Mouse (Mus musculus) midbrain, embryonic 15.5 days (tissue): ENCODE results near the gene Cntnap5a. TPM values are rescaled to one million over a fixed set of nuclear protein-coding genes. Genes with fewer than 3 reads are reported as not detected.

Experiments used
- ATAC-seq: fragments of 200-750 bp; cut with Nextera tagmentation; replicated peaks from 2 replicates; pipeline ENCODE4 v1.8.0; 2017; ENCODE audit warnings: moderate TSS enrichment
- H3K27ac ChIP-seq: fragments of 300-500 bp; sonication (generic); 2 replicates; pipeline ENCODE4 v1.5.1; 2015; ENCODE audit warnings: mild to moderate bottlenecking, inconsistent platforms
- H3K27me3 ChIP-seq: fragments of 300-500 bp; sonication (generic); replicated peaks from 2 replicates; pipeline ENCODE4 v1.6.1; 2015; ENCODE audit warnings: inconsistent platforms
- H3K36me3 ChIP-seq: fragments of 300-500 bp; sonication (generic); replicated peaks from 2 replicates; pipeline ENCODE4 v1.6.1; 2015; ENCODE audit warnings: inconsistent platforms
- H3K4me1 ChIP-seq: fragments of 300-500 bp; sonication (generic); 2 replicates; pipeline ENCODE4 v1.6.1; 2015; ENCODE audit warnings: inconsistent platforms
- H3K4me2 ChIP-seq: fragments of 300-500 bp; sonication (generic); 2 replicates; pipeline ENCODE4 v1.6.1; 2015; ENCODE audit warnings: inconsistent platforms, mild to moderate bottlenecking, moderate library complexity
- H3K4me3 ChIP-seq: fragments of 300-500 bp; sonication (generic); 2 replicates; pipeline ENCODE4 v1.5.1; 2015; ENCODE audit warnings: mild to moderate bottlenecking, inconsistent platforms
- H3K9ac ChIP-seq: fragments of 300-500 bp; sonication (generic); 2 replicates; pipeline ENCODE4 v1.6.1; 2015; ENCODE audit warnings: mild to moderate bottlenecking, inconsistent platforms
- H3K9me3 ChIP-seq: fragments of 300-500 bp; sonication (generic); 2 replicates; pipeline ENCODE4 v1.6.1; 2016; ENCODE audit warnings: inconsistent platforms
- WGBS: fragments of 180-500 bp; shearing (Covaris S2); methylation state at CpG from one replicate; pipeline ENCODE4 v1.1.7; 2015; ENCODE audit warnings: mixed read lengths; 5-methylcytosine and 5-hydroxymethylcytosine counted together
- polyA plus RNA-seq: library from polyadenylated mRNA; unstranded; fragments of >200 nt; fragmentation: Nextera tagmentation; extraction: Ambion mirVana; gene quantifications from 2 replicates; pipeline ENCODE4 v1.2.1, GENCODE M21; 2015

Gene Cntnap5a
- polyA plus RNA-seq, 1 experiment from 2014 or later = 2.8 TPM

GRCm38 (mm10) chr1:116281144-116281543 is 596.6 kb downstream of the Cntnap5a start:
- no peaks in the 10 kb centered on the region for H3K9me3 ChIP-seq
- ATAC-seq = no peak

DNA sequence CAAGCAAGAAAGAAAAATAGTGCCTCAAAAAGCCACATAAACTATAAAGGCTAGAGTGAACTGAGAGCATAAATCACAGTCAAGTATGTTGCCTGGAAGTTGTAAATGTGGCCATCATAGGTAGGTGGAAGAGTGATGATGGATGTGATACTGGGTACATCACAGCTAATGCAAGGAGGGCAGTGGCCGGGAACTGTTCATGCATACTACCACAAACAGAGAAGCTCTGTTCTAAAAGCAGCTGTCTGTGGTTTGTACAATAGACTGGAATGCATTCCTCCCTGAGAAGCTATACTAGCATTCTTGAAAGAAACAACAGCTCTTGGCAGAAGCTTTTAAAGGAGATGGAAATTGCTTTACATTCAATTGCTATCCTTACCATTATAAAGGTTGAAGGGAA is 599.4 kb downstream of the Cntnap5a start:
- Histone ChIP-seq H3K4me2 (no peak overlapping the region), H3K9ac (no peak overlapping the region), H3K27me3 (no peaks in the 10 kb centered on the region), H3K4me3 (no peak overlapping the region), H3K4me1 (no peaks in the 10 kb centered on the region), H3K9me3 (no peaks in the 10 kb centered on the region), H3K27ac (no peak overlapping the region), H3K36me3 (no peaks in the 10 kb centered on the region)
- no peak for ATAC-seq
- WGBS = 50% methylated on average over 1 of the region's 1 CpGs

More at GRCm38 (mm10) chr1:116281144-116281543, 596.6 kb downstream of the Cntnap5a start:
- Histone ChIP-seq H3K27ac (no peak overlapping the region), H3K27me3 (no peaks in the 10 kb centered on the region), H3K4me3 (no peak overlapping the region), H3K9ac (no peak overlapping the region), H3K4me1 (no peaks in the 10 kb centered on the region), H3K4me2 (no peak overlapping the region), H3K36me3 (no peaks in the 10 kb centered on the region)

DNA sequence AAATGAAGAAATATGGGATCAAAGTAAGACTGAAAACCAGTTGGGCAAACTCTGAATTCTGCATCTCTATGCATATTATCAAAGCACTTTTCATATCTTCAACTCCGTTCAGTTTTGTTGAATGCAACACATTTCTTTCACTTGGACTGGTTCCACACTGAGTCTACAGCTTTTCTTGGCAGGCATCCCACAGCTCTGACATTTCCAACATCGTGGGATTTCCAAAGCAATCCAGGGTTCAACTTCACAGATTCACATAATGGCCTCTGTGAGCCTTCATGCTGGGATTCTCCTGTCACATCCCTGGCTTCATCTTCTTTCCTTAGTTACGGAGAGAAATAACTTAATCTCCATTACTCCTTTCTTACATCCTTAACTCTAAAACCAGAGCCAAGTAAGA is 622.0 kb downstream of the Cntnap5a start:
- H3K27ac ChIP-seq = no peak overlapping the region
- ATAC-seq = no peak
- H3K4me2 ChIP-seq = no peak overlapping the region
- H3K4me3 ChIP-seq = no peak overlapping the region
- H3K9ac ChIP-seq = no peak overlapping the region
- 63% methylated on average over 3 of the region's 3 CpGs for WGBS
- H3K4me1 ChIP-seq = no peaks in the 10 kb centered on the region
- H3K9me3 ChIP-seq = no peaks in the 10 kb centered on the region
- no peaks in the 10 kb centered on the region for H3K27me3 ChIP-seq
- no peaks in the 10 kb centered on the region for H3K36me3 ChIP-seq

GRCm38 (mm10) chr1:116311512-116311911 is 627.0 kb downstream of the Cntnap5a start:
- H3K4me3 ChIP-seq = no peak overlapping the region
- no peak overlapping the region for H3K27ac ChIP-seq
- H3K4me2 ChIP-seq = no peak overlapping the region
- no peaks in the 10 kb centered on the region for H3K36me3 ChIP-seq
- no peak overlapping the region for H3K9ac ChIP-seq
- no peaks in the 10 kb centered on the region for H3K9me3 ChIP-seq
- no peak for ATAC-seq
- H3K4me1 ChIP-seq = no peaks in the 10 kb centered on the region
- H3K27me3 ChIP-seq = no peaks in the 10 kb centered on the region
- 71% methylated on average over 3 of the region's 3 CpGs for WGBS

DNA sequence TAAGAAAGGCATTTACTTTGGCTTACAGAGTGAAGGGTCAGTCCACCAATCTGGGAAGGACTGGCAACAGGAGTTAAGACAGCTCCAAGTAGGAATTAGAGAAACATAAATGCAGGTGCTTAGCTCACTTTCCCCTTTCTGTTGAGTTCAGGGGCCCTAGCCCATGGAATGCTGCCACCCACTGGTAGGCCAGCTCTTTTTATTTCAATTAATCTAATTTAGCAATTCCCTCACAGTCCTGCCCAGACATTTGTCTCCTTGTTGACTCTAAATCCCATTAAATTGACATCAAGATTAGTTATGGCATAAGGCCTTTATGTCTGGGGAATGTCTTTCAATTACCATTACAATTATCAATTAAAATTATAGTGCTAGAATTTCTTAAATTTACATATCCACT is 628.7 kb downstream of the Cntnap5a start:
- H3K4me3 ChIP-seq = no peak overlapping the region
- no peaks in the 10 kb centered on the region for H3K27me3 ChIP-seq
- no peak overlapping the region for H3K9ac ChIP-seq
- H3K36me3 ChIP-seq = no peaks in the 10 kb centered on the region
- H3K4me2 ChIP-seq = no peak overlapping the region
- no peak for ATAC-seq
- H3K4me1 ChIP-seq = no peaks in the 10 kb centered on the region
- no peak overlapping the region for H3K27ac ChIP-seq
- H3K9me3 ChIP-seq = no peaks in the 10 kb centered on the region

- H3K4me3 ChIP-seq = no peak overlapping the region
- no peaks in the 10 kb centered on the region for H3K27me3 ChIP-seq
- H3K4me2 ChIP-seq = no peak overlapping the region
- ATAC-seq = no peak
- H3K9ac ChIP-seq = no peak overlapping the region
- no peaks in the 10 kb centered on the region for H3K36me3 ChIP-seq
- no peaks in the 10 kb centered on the region for H3K4me1 ChIP-seq
- H3K27ac ChIP-seq = no peak overlapping the region
- no peaks in the 10 kb centered on the region for H3K9me3 ChIP-seq
Measured at GRCm38 (mm10) chr1:116324505-116324904, 639.9 kb downstream of the Cntnap5a start.

GRCm38 (mm10) chr1:116353669-116354068 is 669.1 kb downstream of the Cntnap5a start:
- Histone ChIP-seq H3K4me3 (no peak overlapping the region), H3K36me3 (no peaks in the 10 kb centered on the region), H3K27me3 (no peaks in the 10 kb centered on the region), H3K9ac (no peak overlapping the region), H3K27ac (no peak overlapping the region), H3K9me3 (no peaks in the 10 kb centered on the region), H3K4me2 (no peak overlapping the region), H3K4me1 (no peaks in the 10 kb centered on the region)
- no peak for ATAC-seq

GRCm38 (mm10) chr1:116365606-116366005 is 681.0 kb downstream of the Cntnap5a start:
- no peak for ATAC-seq
- H3K27me3 ChIP-seq = no peaks in the 10 kb centered on the region
- no peak overlapping the region for H3K4me3 ChIP-seq
- H3K36me3 ChIP-seq = no peaks in the 10 kb centered on the region
- peaks cover 10% of the 10 kb centered on the region; the same call in 1 of the 2 replicates for H3K4me1 ChIP-seq
- WGBS = 26% methylated on average over 2 of the region's 2 CpGs
- no peaks in the 10 kb centered on the region for H3K9me3 ChIP-seq
- H3K4me2 ChIP-seq = no peak overlapping the region
- no peak overlapping the region for H3K9ac ChIP-seq
- no peak overlapping the region for H3K27ac ChIP-seq

GRCm38 (mm10) chr1:116366171-116366570 is 681.6 kb downstream of the Cntnap5a start:
- H3K27me3 ChIP-seq = no peaks in the 10 kb centered on the region
- H3K9me3 ChIP-seq = no peaks in the 10 kb centered on the region
- 13% methylated on average over 2 of the region's 2 CpGs for WGBS
- H3K9ac ChIP-seq = no peak overlapping the region
- no peak overlapping the region for H3K4me2 ChIP-seq
- no peak overlapping the region for H3K4me3 ChIP-seq
- H3K27ac ChIP-seq = no peak overlapping the region
- ATAC-seq = peak; percentile 48
- H3K36me3 ChIP-seq = no peaks in the 10 kb centered on the region
- peaks cover 10% of the 10 kb centered on the region; the same call in 1 of the 2 replicates for H3K4me1 ChIP-seq

DNA sequence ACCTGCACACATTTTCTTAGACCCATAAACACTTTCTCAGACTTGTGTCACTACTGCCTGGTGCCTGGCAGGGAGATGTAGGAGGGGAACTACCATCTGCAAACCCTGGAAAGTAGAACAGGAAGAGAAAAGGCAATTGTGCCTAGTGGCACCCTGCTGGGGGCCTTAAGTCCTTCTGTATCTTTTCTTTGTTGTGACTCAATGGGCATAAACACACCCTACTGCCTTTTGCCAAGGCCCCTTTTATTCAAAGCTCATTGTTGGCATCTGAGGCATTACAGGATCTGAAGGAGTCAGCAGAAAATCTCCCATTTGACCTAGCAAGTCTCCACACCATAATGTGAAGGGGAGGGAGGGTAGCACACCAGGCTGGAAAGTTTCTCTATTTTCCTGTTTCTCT is 682.2 kb downstream of the Cntnap5a start:
- H3K4me1 ChIP-seq = peaks cover 10% of the 10 kb centered on the region; the same call in 1 of the 2 replicates
- no peak overlapping the region for H3K4me3 ChIP-seq
- no peaks in the 10 kb centered on the region for H3K9me3 ChIP-seq
- no peak overlapping the region for H3K4me2 ChIP-seq
- ATAC-seq = peak; percentile 66; the same call in 1 of the 2 replicates
- no peak overlapping the region for H3K9ac ChIP-seq
- no peaks in the 10 kb centered on the region for H3K36me3 ChIP-seq
- H3K27ac ChIP-seq = no peak overlapping the region
- no peaks in the 10 kb centered on the region for H3K27me3 ChIP-seq

GRCm38 (mm10) chr1:116367572-116367971 is 683.0 kb downstream of the Cntnap5a start:
- Histone ChIP-seq H3K9ac (no peak overlapping the region), H3K27ac (no peak overlapping the region), H3K4me2 (no peak overlapping the region), H3K4me3 (no peak overlapping the region), H3K9me3 (no peaks in the 10 kb centered on the region), H3K4me1 (peaks cover 10% of the 10 kb centered on the region; the same call in 1 of the 2 replicates), H3K27me3 (no peaks in the 10 kb centered on the region), H3K36me3 (no peaks in the 10 kb centered on the region)
- 20% methylated on average over 7 of the region's 7 CpGs for WGBS
- 0 out of 2 replicates have a peak, but pooled peaks have one; percentile 24 for ATAC-seq

- Histone ChIP-seq H3K4me1 (peaks cover 10% of the 10 kb centered on the region; the same call in 1 of the 2 replicates), H3K36me3 (no peaks in the 10 kb centered on the region), H3K4me3 (no peak overlapping the region), H3K27ac (no peak overlapping the region), H3K27me3 (no peaks in the 10 kb centered on the region), H3K9ac (no peak overlapping the region), H3K4me2 (no peak overlapping the region), H3K9me3 (no peaks in the 10 kb centered on the region)
- no peak for ATAC-seq
- WGBS = 91% methylated on average over 4 of the region's 4 CpGs
Measured at GRCm38 (mm10) chr1:116370817-116371216, 686.3 kb downstream of the Cntnap5a start.

GRCm38 (mm10) chr1:116373551-116373950 is 689.0 kb downstream of the Cntnap5a start:
- ATAC-seq = no peak

More at GRCm38 (mm10) chr1:116373551-116373950, 689.0 kb downstream of the Cntnap5a start:
- Histone ChIP-seq H3K4me3 (no peak overlapping the region), H3K9ac (no peak overlapping the region), H3K4me1 (no peaks in the 10 kb centered on the region), H3K9me3 (no peaks in the 10 kb centered on the region), H3K27me3 (no peaks in the 10 kb centered on the region), H3K4me2 (no peak overlapping the region), H3K36me3 (no peaks in the 10 kb centered on the region), H3K27ac (no peak overlapping the region)
- WGBS = 82% methylated on average over 1 of the region's 1 CpGs
